Mouse (Mus musculus) heart, postnatal 0 days (tissue): ENCODE data around the gene Hspa4.

ENCODE experiments used
- CTCF ChIP-seq: IDR thresholded peaks from 2 replicates; pipeline ENCODE4 v1.5.1; 2016; ENCODE audit warnings: antibody characterized with exemption, control low read depth, low read depth
- EP300 ChIP-seq: IDR thresholded peaks from 2 replicates; pipeline ENCODE4 v1.6.1; 2016; ENCODE audit warnings: antibody characterized with exemption, low read depth

- TF ChIP-seq CTCF (no peak), EP300 (no peak)
These were observed 3.4 kb downstream of the Hspa4 start for GRCm38 (mm10) chr11:53296880-53297279.
